Mouse (Mus musculus): ENCODE data around the gene Olfr845. TPM values are rescaled to one million over a fixed set of nuclear protein-coding genes. Genes with fewer than 3 reads are reported as not detected.

Gene Olfr845
- not detected in 2 replicates for polyA plus RNA-seq (2016; fragmentation: Nextera tagmentation; extraction: Ambion mirVana)

DNA sequence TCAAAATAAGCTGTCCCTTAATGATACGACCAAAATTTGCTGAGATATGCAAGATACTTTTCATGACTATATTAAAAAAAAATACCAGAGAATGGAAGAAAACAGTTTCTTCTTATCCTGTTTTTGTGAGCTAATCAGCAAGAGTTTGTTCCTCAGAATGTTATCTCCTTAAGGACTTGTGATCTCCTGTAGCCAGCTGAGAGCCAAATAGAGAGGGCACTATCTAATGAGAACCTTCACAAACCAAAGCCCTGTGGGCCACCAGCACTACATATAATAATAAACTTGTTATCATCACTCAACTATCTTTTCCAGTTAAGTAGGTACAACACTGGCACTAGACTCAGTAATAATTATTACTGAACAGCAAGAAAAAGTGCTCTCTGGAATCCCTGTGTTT lies at the start of gene Olfr845:
Gene Olfr845, plus strand, starts transcription at position 301 of the 400 bp plus-strand sequence.
- Histone ChIP-seq H3K9me3 (0 out of 2 replicates have a peak, but pooled peaks cover 3% of the 10 kb centered on the region), H3K4me1 (no peaks in the 10 kb centered on the region), H3K36me3 (replicated peaks) (no peaks in the 10 kb centered on the region), H3K27ac (no peak within 1 kb of the TSS), H3K4me2 (no peak within 1 kb of the TSS), H3K27me3 (no peaks in the 10 kb centered on the region), H3K9ac (no peak within 1 kb of the TSS), H3K4me3 (replicated peaks) (no peak within 1 kb of the TSS)
- ATAC-seq (ENCODE audit: low FRiP score) = no peak
- 79% methylated on average over 1 of the region's 1 CpGs for WGBS

DNA sequence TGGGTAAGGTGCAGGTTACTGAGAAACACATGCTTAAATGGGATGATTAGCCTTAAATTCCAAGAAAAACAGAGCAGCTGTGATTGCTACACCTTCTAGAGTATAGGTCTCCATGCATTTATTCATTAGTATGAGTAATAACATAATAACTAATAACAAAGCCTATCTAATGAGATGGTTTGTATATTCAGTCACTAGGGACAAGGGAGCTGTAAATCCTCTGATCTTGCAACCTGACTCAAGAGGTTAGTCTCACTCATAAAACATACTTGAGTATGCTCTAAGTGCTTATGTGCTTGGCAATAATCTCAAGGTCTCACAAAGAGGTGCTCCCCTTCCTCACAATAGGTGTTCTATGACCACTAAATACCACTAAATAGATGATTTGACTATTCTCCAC lies 20.2 kb upstream of the Olfr845 start, which contains the start of gene Olfr844:
Gene Olfr844, plus strand, starts transcription at position 301 of the 400 bp plus-strand sequence.
- Histone ChIP-seq H3K36me3 (replicated peaks) (no peaks in the 10 kb centered on the region), H3K27me3 (no peaks in the 10 kb centered on the region), H3K27ac (no peak within 1 kb of the TSS), H3K4me3 (replicated peaks) (no peak within 1 kb of the TSS), H3K9me3 (peaks cover 12% of the 10 kb centered on the region), H3K9ac (no peak within 1 kb of the TSS), H3K4me1 (no peaks in the 10 kb centered on the region), H3K4me2 (no peak within 1 kb of the TSS)
- ATAC-seq (ENCODE audit: low FRiP score) = no peak

DNA sequence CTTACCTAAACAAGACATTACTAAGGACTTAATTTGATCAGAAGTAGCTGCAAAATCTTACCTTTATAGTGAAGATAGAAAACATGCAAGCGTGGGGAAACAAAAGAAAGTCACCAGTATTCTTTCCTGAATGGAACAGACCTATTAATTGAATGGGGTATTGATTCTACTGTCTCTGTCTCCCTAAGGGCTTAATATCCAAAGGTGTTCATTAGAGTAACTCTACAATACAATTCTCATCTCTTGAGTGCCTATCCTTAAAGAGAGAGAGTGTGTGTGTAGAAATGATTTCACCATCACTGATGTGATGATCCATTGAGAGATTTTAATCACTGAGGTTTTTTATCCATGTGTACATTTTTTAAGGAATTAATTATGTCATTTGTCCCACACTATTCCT lies 27.6 kb downstream of the Olfr845 start, which contains the start of gene Olfr846:
Gene Olfr846, minus strand, starts transcription at position 101 of the 400 bp plus-strand sequence.
- H3K27me3 ChIP-seq = no peaks in the 10 kb centered on the region
- H3K9ac ChIP-seq = no peak within 1 kb of the TSS
- H3K9me3 ChIP-seq = peaks cover 10% of the 10 kb centered on the region; the same call in 1 of the 2 replicates
- no peak within 1 kb of the TSS for H3K4me3 ChIP-seq (replicated peaks)
- H3K4me1 ChIP-seq = no peaks in the 10 kb centered on the region
- no peak within 1 kb of the TSS for H3K4me2 ChIP-seq
- H3K36me3 ChIP-seq (replicated peaks) = no peaks in the 10 kb centered on the region
- WGBS = 45% methylated on average over 1 of the region's 1 CpGs
- ATAC-seq (ENCODE audit: low FRiP score) = no peak
- H3K27ac ChIP-seq = no peak within 1 kb of the TSS

DNA sequence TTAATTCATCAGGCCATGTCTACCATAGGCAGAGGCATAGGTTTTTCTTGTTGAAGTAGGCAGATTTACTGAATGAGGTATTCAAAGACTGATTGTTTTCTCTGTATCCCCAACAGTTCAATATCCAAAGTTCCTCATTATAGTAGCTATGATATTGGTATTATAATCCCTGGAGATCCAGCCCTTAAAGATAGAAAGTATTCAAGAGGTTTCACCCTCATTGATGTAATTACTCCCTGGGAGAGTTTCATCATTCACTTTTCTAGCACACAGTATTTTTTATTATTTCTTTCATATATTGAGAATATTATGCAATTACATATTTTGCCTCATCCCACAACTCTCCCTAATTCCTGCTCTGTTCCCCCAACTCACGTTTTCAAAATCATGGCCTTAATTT lies 42.3 kb downstream of the Olfr845 start, which contains the start of gene Olfr847:
Gene Olfr847, minus strand, starts transcription at position 101 of the 400 bp plus-strand sequence.
- H3K36me3 ChIP-seq (replicated peaks) = no peaks in the 10 kb centered on the region
- H3K4me3 ChIP-seq (replicated peaks) = no peak within 1 kb of the TSS
- H3K9me3 ChIP-seq = peaks cover 5% of the 10 kb centered on the region; the same call in 1 of the 2 replicates
- no peaks in the 10 kb centered on the region for H3K27me3 ChIP-seq
- H3K27ac ChIP-seq = no peak within 1 kb of the TSS
- WGBS = 68% methylated on average over 1 of the region's 1 CpGs
- no peaks in the 10 kb centered on the region for H3K4me1 ChIP-seq
- ATAC-seq (ENCODE audit: low FRiP score) = no peak
- no peak within 1 kb of the TSS for H3K4me2 ChIP-seq
- H3K9ac ChIP-seq = no peak within 1 kb of the TSS

Other genes with a start within 250 kb of the Olfr845 start
- not detected in 2 replicates for gene Olfr836, start 216.1 kb upstream of the Olfr845 start, polyA plus RNA-seq (2016; fragmentation: Nextera tagmentation; extraction: Ambion mirVana)
- gene Olfr837, start 200.1 kb upstream of the Olfr845 start, polyA plus RNA-seq (2016; fragmentation: Nextera tagmentation; extraction: Ambion mirVana) = not detected in 2 replicates
- gene Olfr839-ps1, start 159.1 kb upstream of the Olfr845 start, polyA plus RNA-seq (2016; fragmentation: Nextera tagmentation; extraction: Ambion mirVana) = not detected in 2 replicates
- gene Olfr843, start 84.5 kb upstream of the Olfr845 start, polyA plus RNA-seq (2016; fragmentation: Nextera tagmentation; extraction: Ambion mirVana) = not detected in 2 replicates
- not detected in 2 replicates for gene Olfr844, start 20.1 kb upstream of the Olfr845 start, polyA plus RNA-seq (2016; fragmentation: Nextera tagmentation; extraction: Ambion mirVana)
- gene Olfr846, start 27.5 kb downstream of the Olfr845 start, polyA plus RNA-seq (2016; fragmentation: Nextera tagmentation; extraction: Ambion mirVana) = not detected in 2 replicates
- not detected in 2 replicates for gene Olfr847, start 42.2 kb downstream of the Olfr845 start, polyA plus RNA-seq (2016; fragmentation: Nextera tagmentation; extraction: Ambion mirVana)
- not detected in 2 replicates for gene Olfr849, start 103.8 kb downstream of the Olfr845 start, polyA plus RNA-seq (2016; fragmentation: Nextera tagmentation; extraction: Ambion mirVana)
- not detected in 2 replicates for gene Olfr850, start 141.8 kb downstream of the Olfr845 start, polyA plus RNA-seq (2016; fragmentation: Nextera tagmentation; extraction: Ambion mirVana)
- gene Olfr851, start 156.8 kb downstream of the Olfr845 start, polyA plus RNA-seq (2016; fragmentation: Nextera tagmentation; extraction: Ambion mirVana) = not detected in 2 replicates
- not detected in 2 replicates for gene Olfr853, start 204.6 kb downstream of the Olfr845 start, polyA plus RNA-seq (2016; fragmentation: Nextera tagmentation; extraction: Ambion mirVana)
- not detected in 2 replicates for gene Olfr854, start 230.9 kb downstream of the Olfr845 start, polyA plus RNA-seq (2016; fragmentation: Nextera tagmentation; extraction: Ambion mirVana)
- not detected in 2 replicates for gene Olfr855, start 246.2 kb downstream of the Olfr845 start, polyA plus RNA-seq (2016; fragmentation: Nextera tagmentation; extraction: Ambion mirVana)

Data from forebrain, embryonic 12.5 days (tissue).